Mouse (Mus musculus) MEL (cell line): Measurements from ENCODE around the gene Gng12. TPM values are rescaled to one million over a fixed set of nuclear protein-coding genes. Genes with fewer than 3 reads are reported as not detected.

Source experiments
- DNase-seq: peaks from one replicate; pipeline ENCODE4 v3.0.0; 2011; ENCODE audit warnings: low read depth, low spot score
- H3K27ac ChIP-seq: 2 replicates; pipeline ENCODE4 v1.5.1; 2012; ENCODE audit warnings: low read depth, mild to moderate bottlenecking, control low read depth, low read length, moderate library complexity; ENCODE audit not compliant: control insufficient read depth
- H3K27me3 ChIP-seq, 2 experiments: fragments of 150-350 bp in 1 of 2; sonication (generic) in 1 of 2; 2 replicates each; pipeline ENCODE4 v1.6.1; 2012; ENCODE audit warnings: low read length in 2 of 2, mild to moderate bottlenecking in 2 of 2, improper control_type of control experiment in 1 of 2, moderate library complexity in 1 of 2; ENCODE audit not compliant: insufficient read depth in 2 of 2, control insufficient read depth in 1 of 2
- H3K36me3 ChIP-seq, 2 experiments: 2 replicates each; pipeline ENCODE4 v1.6.1; 2012 to 2014; ENCODE audit warnings: low read length in 2 of 2, improper control_type of control experiment in 1 of 2, inconsistent platforms in 1 of 2, mild to moderate bottlenecking in 1 of 2; ENCODE audit not compliant: insufficient read depth in 2 of 2, control insufficient read depth in 1 of 2
- H3K4me1 ChIP-seq, 2 experiments: fragments of 150-350 bp in 1 of 2; sonication (generic) in 1 of 2; 2 replicates each; pipeline ENCODE4 v1.6.1; 2012; ENCODE audit warnings: low read length in 2 of 2, improper control_type of control experiment in 1 of 2, mild to moderate bottlenecking in 1 of 2; ENCODE audit not compliant: insufficient read depth in 2 of 2, control insufficient read depth in 1 of 2
- H3K4me3 ChIP-seq, 2 experiments: fragments of 150-350 bp in 1 of 2; sonication (generic) in 1 of 2; 2 replicates each; pipeline ENCODE4 v1.5.1; 2012; ENCODE audit warnings: low read depth in 2 of 2, low read length in 2 of 2, mild to moderate bottlenecking in 2 of 2, moderate library complexity in 2 of 2, control low read depth in 1 of 2, improper control_type of control experiment in 1 of 2; ENCODE audit not compliant: control insufficient read depth in 1 of 2, insufficient read depth in 1 of 2
- H3K79me2 ChIP-seq: 2 replicates; pipeline ENCODE4 v1.6.1; 2012; ENCODE audit warnings: mild to moderate bottlenecking, low read length, moderate library complexity; ENCODE audit not compliant: control insufficient read depth, poor library complexity, insufficient read depth
- H3K9ac ChIP-seq: 2 replicates; pipeline ENCODE4 v1.6.1; 2012; ENCODE audit warnings: low read depth, mild to moderate bottlenecking, control low read depth, low read length, moderate library complexity; ENCODE audit not compliant: control insufficient read depth, poor library complexity, severe bottlenecking
- H3K9me3 ChIP-seq: fragments of 150-350 bp; sonication (generic); replicated peaks from 2 replicates; pipeline ENCODE4 v1.6.1; 2012; ENCODE audit warnings: mild to moderate bottlenecking, low read length, improper control_type of control experiment, moderate library complexity; ENCODE audit not compliant: insufficient read depth
- CHD1 ChIP-seq: IDR thresholded peaks from 2 replicates; pipeline ENCODE4 v1.6.1; 2012; ENCODE audit warnings: low read depth, mild to moderate bottlenecking, inconsistent platforms, low read length, improper control_type of control experiment
- E2F4 ChIP-seq: IDR thresholded peaks from 2 replicates; pipeline ENCODE4 v1.6.1; 2011; ENCODE audit warnings: low read depth, low read length, improper control_type of control experiment, borderline replicate concordance
- ELF1 ChIP-seq: IDR thresholded peaks from 2 replicates; pipeline ENCODE4 v1.6.1; 2014; ENCODE audit warnings: low read depth, mild to moderate bottlenecking, inconsistent platforms, low read length, improper control_type of control experiment, moderate library complexity
- GATA1 ChIP-seq: IDR thresholded peaks from 2 replicates; pipeline ENCODE4 v1.6.1; 2011; ENCODE audit warnings: low read depth, low read length, improper control_type of control experiment
- HCFC1 ChIP-seq: IDR thresholded peaks from 2 replicates; pipeline ENCODE4 v1.6.1; 2012; ENCODE audit warnings: low read depth, mild to moderate bottlenecking, inconsistent platforms, low read length, improper control_type of control experiment, moderate library complexity
- JUND ChIP-seq: IDR thresholded peaks from 2 replicates; pipeline ENCODE4 v1.6.1; 2011; ENCODE audit warnings: low read depth, mild to moderate bottlenecking, improper control_type of control experiment, low read length
- MAZ ChIP-seq: IDR thresholded peaks from 2 replicates; pipeline ENCODE4 v1.6.1; 2012; ENCODE audit warnings: low read depth, mild to moderate bottlenecking, inconsistent platforms, low read length, improper control_type of control experiment
- MEF2A ChIP-seq: IDR thresholded peaks from 2 replicates; pipeline ENCODE4 v1.6.1; 2014; ENCODE audit warnings: low read depth, mild to moderate bottlenecking, inconsistent platforms, low read length, improper control_type of control experiment; ENCODE audit not compliant: poor library complexity, insufficient replicate concordance, severe bottlenecking; ENCODE audit errors: extremely low read depth
- MXI1 ChIP-seq: IDR thresholded peaks from 2 replicates; pipeline ENCODE4 v1.6.1; 2011; ENCODE audit warnings: mild to moderate bottlenecking, low read depth, low read length, improper control_type of control experiment
- MYB ChIP-seq: IDR thresholded peaks from 2 replicates; pipeline ENCODE4 v1.6.1; 2011; ENCODE audit warnings: mild to moderate bottlenecking, low read depth, low read length, improper control_type of control experiment
- NELFE ChIP-seq: IDR thresholded peaks from 2 replicates; pipeline ENCODE4 v1.6.1; 2011; ENCODE audit warnings: low read depth, low read length, improper control_type of control experiment
- NRF1 ChIP-seq: IDR thresholded peaks from 2 replicates; pipeline ENCODE4 v1.6.1; 2014; ENCODE audit warnings: low read depth, mild to moderate bottlenecking, inconsistent platforms, low read length, improper control_type of control experiment, moderate library complexity; ENCODE audit not compliant: poor library complexity, insufficient read depth, severe bottlenecking
- POLR2A ChIP-seq, 2 experiments: IDR thresholded peaks; 2 replicates each; pipeline ENCODE4 v1.6.1; 2011 to 2012; ENCODE audit warnings: low read length in 2 of 2, mild to moderate bottlenecking in 2 of 2, control low read depth in 1 of 2, improper control_type of control experiment in 1 of 2, low read depth in 1 of 2, moderate library complexity in 1 of 2; ENCODE audit not compliant: control insufficient read depth in 1 of 2, insufficient read depth in 1 of 2, poor library complexity in 1 of 2
- POLR2AphosphoS2 ChIP-seq: IDR thresholded peaks from 2 replicates; pipeline ENCODE4 v1.6.1; 2011; ENCODE audit warnings: low read length, improper control_type of control experiment
- POLR2AphosphoS5 ChIP-seq: IDR thresholded peaks from 2 replicates; pipeline ENCODE4 v1.6.1; 2012; ENCODE audit warnings: low read depth, borderline replicate concordance, mild to moderate bottlenecking, inconsistent platforms, low read length, moderate library complexity, mixed read lengths
- RAD21 ChIP-seq: IDR thresholded peaks from 2 replicates; pipeline ENCODE4 v1.6.1; 2011; ENCODE audit warnings: mild to moderate bottlenecking, low read depth, low read length, improper control_type of control experiment
- RCOR1 ChIP-seq: IDR thresholded peaks from 2 replicates; pipeline ENCODE4 v1.6.1; 2012; ENCODE audit warnings: low read depth, mild to moderate bottlenecking, inconsistent platforms, low read length, improper control_type of control experiment
- TAL1 ChIP-seq: IDR thresholded peaks from 2 replicates; pipeline ENCODE4 v1.6.1; 2012; ENCODE audit warnings: mild to moderate bottlenecking, inconsistent platforms, low read length, moderate library complexity, mixed read lengths
- TBP ChIP-seq: IDR thresholded peaks from 2 replicates; pipeline ENCODE4 v1.8.0; 2011; ENCODE audit warnings: low read depth, low read length, improper control_type of control experiment
- TCF12 ChIP-seq: IDR thresholded peaks from 2 replicates; pipeline ENCODE4 v1.6.1; 2014; ENCODE audit warnings: low read depth, mild to moderate bottlenecking, inconsistent platforms, low read length, improper control_type of control experiment, moderate library complexity
- USF2 ChIP-seq, 2 experiments: IDR thresholded peaks; 2 replicates each; pipeline ENCODE4 v1.6.1; 2011 to 2012; ENCODE audit warnings: improper control_type of control experiment in 2 of 2, low read length in 2 of 2, borderline replicate concordance in 1 of 2, inconsistent platforms in 1 of 2, low read depth in 1 of 2, mild to moderate bottlenecking in 1 of 2; ENCODE audit not compliant: insufficient read depth in 1 of 2
- ZKSCAN1 ChIP-seq: IDR thresholded peaks from 2 replicates; pipeline ENCODE4 v1.6.1; 2012; ENCODE audit warnings: low read depth, mild to moderate bottlenecking, inconsistent platforms, low read length, improper control_type of control experiment, moderate library complexity
- ZNF384 ChIP-seq: IDR thresholded peaks from 2 replicates; pipeline ENCODE4 v1.6.1; 2012; ENCODE audit warnings: low read depth, mild to moderate bottlenecking, inconsistent platforms, low read length, improper control_type of control experiment
- polyA plus RNA-seq, 2 experiments: library from polyadenylated mRNA; stranded (reverse) in 1 of 2; unstranded in 1 of 2; fragments of >175 nt in 1 of 2; fragments of >200 nt in 1 of 2; gene quantifications; 2 replicates each; pipeline versions ENCODE4 v1.2.1 to v1.2.4; 2012; ENCODE audit warnings: low replicate concordance in 2 of 2, low read depth in 1 of 2; ENCODE audit not compliant: insufficient read length in 2 of 2, insufficient read depth in 1 of 2, missing spikeins in 1 of 2
- total RNA-seq: library from RNA; depleted of rRNA; stranded (reverse); fragments of 300-350 nt; gene quantifications from 2 replicates; pipeline ENCODE4 v1.2.3, GENCODE M21; 2012

The Gng12 gene
- total and polyA plus RNA-seq, 3 experiments: 16.8 to 44.0 TPM; not detected in 1

GRCm38 (mm10) chr6:66921755-66922154, 25.6 kb downstream of the Gng12 start:
- TF ChIP-seq TBP (no peak), HCFC1 (no peak), POLR2AphosphoS2 (no peak), NRF1 (no peak), GATA1 (no peak), NELFE (no peak)
- TF ChIP-seq, all 39 proteins: peak for 0
- Histone ChIP-seq H3K9ac (no peak overlapping the region), H3K4me3 (no peak overlapping the region), H3K4me1 (no peaks in the 10 kb centered on the region), H3K9me3 (no peaks in the 10 kb centered on the region), H3K27ac (no peak overlapping the region), H3K27me3 (no peaks in the 10 kb centered on the region), H3K79me2 (peaks cover 1% of the 10 kb centered on the region; the same call in 1 of the 2 replicates), H3K36me3 (peaks cover 0 to 2% of the 10 kb centered on the region in 2 experiments; a peak in 1 of 4 replicates)
- DNase-seq: no peak

DNA sequence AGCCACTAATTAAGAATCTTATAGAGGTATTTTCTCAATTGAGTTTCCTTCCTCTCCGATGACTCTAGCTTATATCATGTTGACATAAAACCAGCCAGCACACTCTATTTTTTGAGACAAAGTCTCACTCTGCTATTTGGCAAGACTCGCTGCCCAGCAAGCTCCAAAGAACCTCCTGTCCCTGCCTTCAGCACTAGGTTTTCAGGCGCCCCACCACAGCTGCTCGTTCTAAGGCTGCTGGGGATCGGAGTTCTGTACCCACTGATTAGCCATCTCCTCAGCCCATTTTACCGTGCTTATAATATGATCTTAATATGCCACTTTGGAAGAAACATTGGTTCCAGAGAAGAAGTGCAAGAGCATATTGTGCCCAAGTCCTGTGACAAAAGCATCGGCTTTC, 26.3 kb downstream of the Gng12 start:
- Histone ChIP-seq H3K9me3 (no peaks in the 10 kb centered on the region), H3K36me3 (peaks cover 0 to 2% of the 10 kb centered on the region in 2 experiments; a peak in 1 of 4 replicates), H3K27me3 (no peaks in the 10 kb centered on the region), H3K4me3 (no peak overlapping the region), H3K27ac (no peak overlapping the region), H3K9ac (no peak overlapping the region), H3K79me2 (peaks cover 1% of the 10 kb centered on the region; the same call in 1 of the 2 replicates), H3K4me1 (no peaks in the 10 kb centered on the region)
- TF ChIP-seq GATA1: no peak
- no peak for DNase-seq

DNA sequence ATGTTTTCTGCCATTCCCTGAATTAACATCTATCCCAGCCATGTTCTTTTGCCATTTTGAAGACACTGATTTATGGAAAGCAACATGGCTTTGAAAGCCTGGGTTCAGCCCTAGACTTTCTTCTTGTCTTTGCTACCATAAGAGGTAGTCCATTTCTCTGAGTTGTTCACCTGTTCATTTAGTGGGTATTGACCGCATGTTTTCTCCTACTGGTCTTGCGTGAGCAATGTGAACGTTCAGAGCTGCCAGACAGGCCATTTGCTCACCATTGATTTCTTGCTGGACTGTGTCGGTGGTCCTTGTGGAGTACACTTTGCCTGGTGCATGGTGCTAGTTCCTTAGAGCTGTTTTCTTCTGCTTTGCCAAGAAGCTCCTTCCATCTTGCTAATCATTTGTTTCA, 27.7 kb downstream of the Gng12 start:
- Histone ChIP-seq H3K27ac (no peak overlapping the region), H3K27me3 (no peaks in the 10 kb centered on the region), H3K4me1 (peaks cover under 1 to 1% of the 10 kb centered on the region in 2 experiments; a peak in 3 of 4 replicates), H3K4me3 (no peak overlapping the region), H3K36me3 (peaks cover 0 to 2% of the 10 kb centered on the region in 2 experiments; a peak in 2 of 4 replicates)
- no peak for DNase-seq
- TF ChIP-seq MAZ (no peak), MEF2A (no peak), JUND (no peak), CHD1 (no peak), E2F4 (no peak), POLR2AphosphoS2 (no peak), ZNF384 (no peak), ELF1 (no peak), TAL1 (no peak), RAD21 (no peak), MXI1 (no peak), ZKSCAN1 (no peak), TCF12 (no peak), MYB (no peak), NRF1 (no peak), NELFE (no peak), POLR2AphosphoS5 (no peak), RCOR1 (no peak), POLR2A (IDR thresholded peaks at IDR 0.05; ENCODE audit: control insufficient read depth in 1 of 2, insufficient read depth in 1 of 2, low read depth in 1 of 2, low read length in 2 of 2, poor library complexity in 1 of 2) (no peak), USF2 (IDR thresholded peaks at IDR 0.05; ENCODE audit: borderline replicate concordance in 1 of 2, insufficient read depth in 1 of 2, low read depth in 1 of 2, low read length in 2 of 2) (no peak)
- TF ChIP-seq, all 39 proteins: peak for 0
- no peak overlapping the region for H3K9ac ChIP-seq
- no peaks in the 10 kb centered on the region for H3K9me3 ChIP-seq
- H3K79me2 ChIP-seq: peaks cover 1% of the 10 kb centered on the region; the same call in 1 of the 2 replicates
